Mouse (Mus musculus): ENCODE measurements at regions not wholly inside any gene's neighbourhood (a gene's known extent, or its start where the extent isn't known, plus 50 kb on each side); places are given as distances from the start of the nearest gene placed in this dataset.

DNA sequence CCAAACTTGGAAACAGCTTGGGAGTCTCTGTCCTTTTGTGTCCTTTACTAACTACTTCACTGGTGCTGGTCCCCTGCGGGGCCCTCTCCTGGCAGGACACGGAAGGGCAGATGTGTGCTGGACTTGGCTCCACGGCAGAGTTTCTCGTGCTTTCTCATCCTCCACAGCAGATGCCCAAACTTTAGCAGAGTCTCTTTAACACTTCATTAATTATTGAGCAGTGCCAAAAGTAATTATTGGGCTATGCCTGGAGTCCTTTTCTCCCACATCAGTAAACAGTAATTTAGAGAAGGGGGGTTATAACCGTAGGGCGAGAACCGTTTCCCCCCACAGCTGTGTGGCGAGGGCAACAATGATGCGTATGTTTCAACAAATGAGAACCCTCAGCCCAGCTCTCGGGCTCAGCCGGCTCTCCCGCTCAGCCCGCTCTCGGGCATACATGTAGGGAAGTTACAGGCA is 348.3 kb upstream of the Atp11b start:
- TF ChIP-seq POLR2A (IDR thresholded peaks at IDR 0.05; ENCODE audit: borderline replicate concordance, low read depth, low read length) (no peak), CTCF (IDR thresholded peaks at IDR 0.05; ENCODE audit: low read depth, low read length) (no peak)

Data from bone marrow macrophage, adult 2 months (primary cell).